Mouse (Mus musculus) neural tube, embryonic 13.5 days (tissue): ENCODE data around the gene Card14. TPM values are rescaled to one million over a fixed set of nuclear protein-coding genes. Genes with fewer than 3 reads are reported as not detected.
"Not testable (repeated sequence)": the region's sequence is repeated elsewhere in the genome, so short reads cannot be mapped to it uniquely, and the experiment has no call there.

ENCODE experiments used
- ATAC-seq: fragments of 200-750 bp; cut with Nextera tagmentation; 2 replicates; pipeline ENCODE4 v1.8.0; 2017; ENCODE audit warnings: low read depth, mild to moderate bottlenecking, moderate TSS enrichment, moderate library complexity
- H3K27ac ChIP-seq: fragments of 300-500 bp; sonication (generic); replicated peaks from 2 replicates; pipeline ENCODE4 v1.5.1; 2015; ENCODE audit warnings: moderate library complexity, mild to moderate bottlenecking, inconsistent platforms
- H3K27me3 ChIP-seq: fragments of 300-500 bp; sonication (generic); 2 replicates; pipeline ENCODE4 v1.6.1; 2015; ENCODE audit warnings: mild to moderate bottlenecking, inconsistent platforms
- H3K36me3 ChIP-seq: fragments of 300-500 bp; sonication (generic); 2 replicates; pipeline ENCODE4 v1.6.1; 2015; ENCODE audit warnings: mild to moderate bottlenecking, inconsistent platforms
- H3K4me1 ChIP-seq: fragments of 300-500 bp; sonication (generic); replicated peaks from 2 replicates; pipeline ENCODE4 v1.6.1; 2015; ENCODE audit warnings: inconsistent platforms
- H3K4me2 ChIP-seq: fragments of 300-500 bp; sonication (generic); 2 replicates; pipeline ENCODE4 v1.6.1; 2015; ENCODE audit warnings: inconsistent platforms, mild to moderate bottlenecking, moderate library complexity
- H3K4me3 ChIP-seq: fragments of 300-500 bp; sonication (generic); 2 replicates; pipeline ENCODE4 v1.5.1; 2015; ENCODE audit warnings: mild to moderate bottlenecking, inconsistent platforms
- H3K9ac ChIP-seq: fragments of 300-500 bp; sonication (generic); 2 replicates; pipeline ENCODE4 v1.6.1; 2015; ENCODE audit warnings: moderate library complexity, mild to moderate bottlenecking, inconsistent platforms
- H3K9me3 ChIP-seq: fragments of 300-500 bp; sonication (generic); 2 replicates; pipeline ENCODE4 v1.6.1; 2016; ENCODE audit warnings: inconsistent platforms
- WGBS: fragments of 180-500 bp; shearing (Covaris S2); methylation state at CpG from one replicate; pipeline ENCODE4 v1.1.7; 2015; 5-methylcytosine and 5-hydroxymethylcytosine counted together
- polyA plus RNA-seq: library from polyadenylated mRNA; unstranded; fragments of >200 nt; fragmentation: Nextera tagmentation; extraction: Ambion mirVana; gene quantifications from 2 replicates; pipeline ENCODE4 v1.2.1, GENCODE M21; 2015

Gene Card14
- polyA plus RNA-seq, 1 experiment from 2014 or later: 0.17 TPM

DNA sequence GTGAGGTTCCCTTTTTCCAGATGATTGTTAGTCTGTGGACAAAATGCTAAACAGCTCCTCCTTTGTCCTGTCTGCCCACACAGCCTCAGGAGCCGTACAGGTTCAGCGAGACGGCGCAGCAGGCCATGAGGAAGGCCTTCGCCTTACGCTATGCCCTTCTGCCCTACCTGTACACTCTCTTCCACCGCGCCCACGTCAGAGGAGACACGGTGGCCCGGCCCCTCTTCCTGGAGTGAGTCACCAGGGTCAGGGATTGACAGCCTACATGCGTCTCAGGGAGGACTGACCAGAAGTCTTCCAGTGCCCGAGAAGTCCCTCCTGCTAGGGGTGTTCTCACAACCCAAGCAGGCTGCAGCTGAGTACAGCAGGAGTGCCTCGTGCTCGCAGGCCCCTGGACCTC, 26.5 kb upstream of the Card14 start:
- H3K4me3 ChIP-seq: no peak overlapping the region
- H3K27me3 ChIP-seq: no peaks in the 10 kb centered on the region
- WGBS: 89% methylated on average over 15 of the region's 15 CpGs
- H3K4me2 ChIP-seq: no peak overlapping the region
- no peaks in the 10 kb centered on the region for H3K9me3 ChIP-seq
- no peak overlapping the region for H3K9ac ChIP-seq
- H3K27ac ChIP-seq: no peak overlapping the region
- peaks cover 81% of the 10 kb centered on the region for H3K36me3 ChIP-seq
- H3K4me1 ChIP-seq: no peaks in the 10 kb centered on the region
- ATAC-seq: no peak

DNA sequence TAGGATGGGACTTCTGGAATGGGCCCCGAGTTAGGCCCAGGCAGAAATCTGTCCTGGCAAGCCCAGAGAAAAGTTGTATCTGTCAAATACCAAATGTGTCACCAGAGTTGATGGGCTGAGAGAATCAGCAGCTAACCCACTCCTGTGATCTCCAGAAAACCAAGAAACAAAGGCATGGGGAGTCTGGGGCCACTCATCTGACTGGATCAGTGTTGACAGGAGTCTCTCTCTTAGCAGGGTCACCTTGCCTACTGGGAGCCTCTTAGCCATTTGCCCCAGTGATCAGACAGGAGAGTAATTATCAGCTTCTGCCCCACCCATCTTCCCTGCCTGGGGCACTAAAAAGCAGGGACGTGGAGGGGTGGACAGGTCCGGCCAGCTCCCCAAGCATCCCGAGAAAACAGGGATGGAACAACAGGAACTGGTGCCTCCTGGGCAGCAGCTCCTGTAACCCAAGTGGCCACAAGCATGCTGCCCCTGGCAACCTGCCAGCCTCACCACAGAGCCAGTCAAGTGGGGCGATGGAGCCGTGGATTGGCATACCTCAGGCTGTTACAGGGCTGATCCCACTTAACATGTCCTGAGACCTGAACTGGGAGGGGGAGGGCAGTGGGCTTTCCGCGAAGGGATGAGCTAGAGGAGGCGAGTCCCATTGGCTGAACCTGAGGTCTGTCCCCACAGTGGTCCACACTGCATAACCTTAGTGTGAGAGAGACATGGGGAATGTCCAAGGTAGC, 21.6 kb upstream of the Card14 start:
- Histone ChIP-seq H3K9ac (no peak overlapping the region), H3K4me2 (no peak overlapping the region), H3K27me3 (no peaks in the 10 kb centered on the region), H3K4me1 (no peaks in the 10 kb centered on the region), H3K4me3 (no peak overlapping the region), H3K27ac (no peak overlapping the region), H3K36me3 (peaks cover 92% of the 10 kb centered on the region), H3K9me3 (no peaks in the 10 kb centered on the region)
- WGBS: 59% methylated on average over 9 of the region's 9 CpGs
- ATAC-seq: no peak; the same call in 1 of the 2 replicates

DNA sequence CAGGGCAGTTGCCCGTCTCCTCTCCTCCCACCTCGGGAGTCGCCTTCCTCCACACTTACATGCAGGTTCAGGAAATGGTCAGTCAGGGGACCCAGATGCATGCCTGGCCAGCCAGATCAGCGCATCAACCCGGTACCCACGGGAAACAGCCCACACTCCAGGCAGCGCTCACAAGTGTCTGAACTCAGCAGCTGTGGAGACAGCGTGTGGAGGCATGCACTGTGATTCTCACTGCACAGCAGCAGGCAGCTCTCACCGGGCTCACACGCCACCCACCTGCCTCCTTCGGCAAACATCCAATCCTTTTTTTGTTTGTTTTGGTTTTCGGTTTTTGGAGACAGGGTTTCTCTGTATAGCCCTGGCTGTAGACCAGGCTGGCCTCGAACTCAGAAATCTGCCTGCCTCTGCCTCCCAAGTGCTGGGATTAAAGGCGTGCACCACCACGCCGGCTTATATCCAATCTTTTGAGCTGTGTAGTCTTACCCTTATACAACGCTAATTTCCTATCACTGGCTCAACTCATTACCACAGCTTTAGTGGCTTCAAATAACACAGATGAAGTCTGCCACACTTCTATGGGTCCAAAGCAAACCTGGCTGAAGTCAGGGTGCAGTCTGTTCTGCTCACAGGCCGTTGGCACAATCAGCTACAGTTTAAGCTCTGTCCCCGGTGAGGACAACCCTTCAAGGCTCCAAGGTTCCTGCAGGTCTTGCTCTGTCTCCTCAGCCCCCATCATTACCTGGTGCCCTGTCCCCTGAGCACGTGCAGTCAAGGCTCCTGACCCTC, 20.2 kb upstream of the Card14 start:
- H3K4me1 ChIP-seq: no peaks in the 10 kb centered on the region
- H3K9me3 ChIP-seq: no peaks in the 10 kb centered on the region
- ATAC-seq: no peak
- no peak overlapping the region for H3K27ac ChIP-seq
- peaks cover 95% of the 10 kb centered on the region for H3K36me3 ChIP-seq
- WGBS: 92% methylated on average over 20 of the region's 20 CpGs
- H3K4me3 ChIP-seq: no peak overlapping the region
- no peak overlapping the region for H3K9ac ChIP-seq
- no peaks in the 10 kb centered on the region for H3K27me3 ChIP-seq
- no peak overlapping the region for H3K4me2 ChIP-seq

DNA sequence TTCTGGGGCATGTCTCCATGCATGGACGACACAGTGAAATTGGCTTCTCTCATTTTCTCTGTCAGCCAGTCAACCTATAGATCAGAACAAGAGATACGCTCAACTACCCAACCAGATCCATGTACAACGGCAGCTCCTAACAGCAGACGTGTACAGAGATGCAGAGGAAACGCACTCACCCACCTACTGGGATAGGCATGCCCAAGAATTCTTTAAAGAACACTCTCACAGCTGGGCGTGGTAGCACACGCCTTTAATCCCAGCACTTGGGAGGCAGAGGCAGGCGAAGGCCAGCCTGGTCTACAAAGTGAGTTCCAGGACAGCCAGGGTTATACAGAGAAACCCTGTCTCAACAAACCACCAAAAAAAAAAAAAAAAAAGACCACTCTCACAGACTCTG, 14.7 kb upstream of the Card14 start:
- not testable (repeated sequence) for H3K9ac ChIP-seq, H3K27me3 ChIP-seq, H3K4me3 ChIP-seq, H3K9me3 ChIP-seq, H3K4me1 ChIP-seq, H3K4me2 ChIP-seq, H3K27ac ChIP-seq, ATAC-seq
- WGBS: 96% methylated on average over 8 of the region's 8 CpGs
- peaks cover 97% of the 10 kb centered on the region for H3K36me3 ChIP-seq

DNA sequence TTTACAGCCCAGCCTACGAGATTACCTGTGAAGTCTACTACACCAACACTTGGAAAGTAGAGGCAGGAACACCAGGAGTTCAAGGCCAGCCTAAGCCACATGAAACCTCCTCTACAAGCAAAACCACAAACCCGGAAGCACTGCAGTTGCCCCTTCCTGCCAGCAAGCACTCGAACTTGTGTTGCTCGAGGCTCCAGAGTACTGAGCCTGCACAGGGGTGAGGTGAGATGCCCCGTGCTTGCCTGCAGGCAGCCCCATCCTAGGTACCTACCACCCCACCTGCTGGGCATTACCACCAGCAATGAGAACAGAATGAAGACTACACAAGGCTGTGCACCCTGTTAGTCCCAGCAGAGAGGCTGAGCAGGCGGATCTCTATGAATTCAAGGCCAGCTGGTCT, 9.6 kb upstream of the Card14 start:
- no peak for ATAC-seq
- 0 out of 2 replicates have a peak overlapping the region, but pooled peaks have one; percentile 95 for H3K9ac ChIP-seq
- 0 out of 2 replicates have a peak overlapping the region, but pooled peaks have one; percentile 6 for H3K4me3 ChIP-seq
- H3K27ac ChIP-seq: no peak overlapping the region
- H3K4me2 ChIP-seq: peak overlapping the region; percentile 93
- 85% methylated on average over 6 of the region's 6 CpGs for WGBS
- H3K9me3 ChIP-seq: no peaks in the 10 kb centered on the region
- H3K27me3 ChIP-seq: no peaks in the 10 kb centered on the region
- peaks cover 51% of the 10 kb centered on the region for H3K36me3 ChIP-seq
- peaks cover 29% of the 10 kb centered on the region for H3K4me1 ChIP-seq

DNA sequence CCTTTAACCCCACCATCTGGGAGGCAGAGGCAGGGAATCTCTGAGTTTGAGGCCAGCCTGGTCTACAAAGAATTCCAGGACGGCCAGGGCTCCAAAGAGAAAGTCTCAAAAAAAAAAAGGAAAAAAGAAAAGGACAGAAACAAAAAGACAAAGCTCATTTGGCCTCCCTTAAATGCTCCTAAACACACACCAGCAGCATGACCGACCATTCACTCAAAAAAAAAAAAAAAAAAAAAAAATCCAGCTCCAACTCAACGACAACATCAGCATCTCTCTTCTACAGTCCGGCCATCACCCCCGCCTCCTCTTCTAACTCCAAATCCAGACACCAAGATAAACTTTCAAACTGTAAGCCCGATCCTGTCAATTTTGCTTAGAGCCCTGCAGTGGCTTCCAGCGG, 8.7 kb upstream of the Card14 start:
- Histone ChIP-seq H3K4me3 (peak overlapping the region; percentile 98), H3K27me3 (no peaks in the 10 kb centered on the region), H3K36me3 (peaks cover 42% of the 10 kb centered on the region), H3K9ac (peak overlapping the region; percentile 95), H3K4me2 (peak overlapping the region; percentile 93), H3K4me1 (peaks cover 29% of the 10 kb centered on the region), H3K9me3 (no peaks in the 10 kb centered on the region), H3K27ac (peak overlapping the region; percentile 95)
- 13% methylated on average over 7 of the region's 7 CpGs for WGBS
- ATAC-seq: no peak

DNA sequence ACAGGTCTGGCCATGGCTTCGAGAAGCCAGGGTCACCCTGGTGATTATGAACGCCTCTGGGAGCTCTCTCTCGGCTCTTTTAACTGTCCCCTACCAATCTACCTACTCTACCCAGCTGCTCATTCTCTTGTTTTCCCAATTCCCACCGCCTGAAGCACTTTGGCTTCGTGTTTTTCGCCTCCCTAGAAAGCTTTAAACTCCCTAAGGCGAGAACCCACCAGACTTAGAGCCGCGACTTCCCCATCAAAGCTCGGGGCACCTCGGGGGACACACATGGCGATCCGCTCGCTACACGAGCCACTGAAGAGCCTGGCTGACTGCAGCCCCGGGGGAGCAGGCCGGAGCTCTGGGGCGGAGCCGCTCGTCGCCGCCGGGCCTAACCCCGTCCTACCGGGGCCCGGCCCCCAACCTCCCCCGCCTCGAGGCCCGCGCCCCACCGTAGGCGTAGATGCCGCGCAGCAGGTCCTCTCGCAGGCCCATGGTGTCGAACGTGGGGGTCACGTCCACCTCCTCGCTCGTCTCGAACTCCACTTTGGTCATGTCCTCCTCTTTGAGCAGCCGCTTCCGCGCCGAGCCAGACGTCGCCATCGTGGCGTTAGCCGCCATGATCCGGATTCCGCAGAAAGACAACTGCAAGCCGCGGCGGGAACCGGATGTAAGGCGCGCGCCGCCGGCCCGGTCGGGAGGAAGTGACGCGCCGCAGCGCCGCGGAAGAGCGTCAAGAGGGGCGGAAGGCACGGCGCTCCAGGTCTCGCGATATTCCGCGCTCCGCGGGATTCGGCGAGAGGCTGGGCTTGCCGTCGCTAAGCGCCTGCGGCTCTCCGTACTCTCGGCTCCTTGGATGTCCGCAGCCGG, 8.0 kb upstream of the Card14 start, which contains the start of gene Eif4a3:
Gene Eif4a3, minus strand, starts transcription at position 699 of the 855 bp plus-strand sequence.
- no peaks in the 10 kb centered on the region for H3K9me3 ChIP-seq
- peaks cover 29% of the 10 kb centered on the region for H3K4me1 ChIP-seq
- peaks cover 35% of the 10 kb centered on the region for H3K36me3 ChIP-seq
- peak; percentile 97 for ATAC-seq
- H3K4me3 ChIP-seq: peak within 1 kb of the TSS; percentile 98
- WGBS: under 1% methylated on average over 89 of the region's 89 CpGs
- H3K27me3 ChIP-seq: peaks cover 2% of the 10 kb centered on the region; the same call in 1 of the 2 replicates
- H3K27ac ChIP-seq: peak within 1 kb of the TSS; percentile 95
- H3K4me2 ChIP-seq: peak within 1 kb of the TSS; percentile 93
- H3K9ac ChIP-seq: peak within 1 kb of the TSS; percentile 95

DNA sequence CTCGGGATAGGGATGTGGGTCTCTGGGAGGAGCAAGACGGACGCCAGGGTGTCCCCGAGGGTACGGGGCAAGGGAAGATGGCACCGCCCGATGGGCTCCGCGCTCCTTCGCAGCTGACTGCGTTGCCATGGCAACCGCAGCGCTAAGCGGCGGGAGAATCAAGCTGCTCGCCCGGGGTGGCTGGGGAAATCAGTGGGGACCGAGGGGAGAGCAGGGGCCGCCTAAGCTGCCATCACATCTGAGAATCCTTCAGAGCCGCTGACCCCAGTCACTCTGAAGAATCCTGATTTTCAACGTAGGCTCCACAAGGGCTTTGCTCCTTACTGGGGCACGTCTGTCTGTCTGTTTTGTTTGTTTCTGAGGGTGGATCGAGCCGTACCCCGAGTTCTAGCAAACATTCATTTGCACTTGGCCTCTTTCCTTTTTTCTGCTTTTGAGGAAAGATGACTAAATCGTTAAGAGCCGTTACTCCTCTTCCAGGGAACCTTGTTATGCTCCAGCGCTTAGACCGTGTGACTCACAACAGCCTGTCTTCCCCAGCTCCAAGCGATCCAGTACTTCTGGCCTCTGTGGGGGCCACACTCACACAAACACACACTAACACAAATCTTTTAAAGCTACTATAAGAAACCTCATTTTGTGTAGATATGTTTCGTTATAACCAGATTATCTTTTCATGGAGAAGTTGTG, 7.2 kb upstream of the Card14 start:
- no peaks in the 10 kb centered on the region for H3K9me3 ChIP-seq
- peak overlapping the region; percentile 75 for H3K4me2 ChIP-seq
- peaks cover 27% of the 10 kb centered on the region for H3K36me3 ChIP-seq
- no peak for ATAC-seq
- WGBS: under 1% methylated on average over 31 of the region's 31 CpGs
- peaks cover 29% of the 10 kb centered on the region for H3K4me1 ChIP-seq
- peak overlapping the region; percentile 98 for H3K4me3 ChIP-seq
- peak overlapping the region; percentile 95 for H3K27ac ChIP-seq
- H3K9ac ChIP-seq: peak overlapping the region; percentile 95
- peaks cover 4% of the 10 kb centered on the region; the same call in 1 of the 2 replicates for H3K27me3 ChIP-seq

DNA sequence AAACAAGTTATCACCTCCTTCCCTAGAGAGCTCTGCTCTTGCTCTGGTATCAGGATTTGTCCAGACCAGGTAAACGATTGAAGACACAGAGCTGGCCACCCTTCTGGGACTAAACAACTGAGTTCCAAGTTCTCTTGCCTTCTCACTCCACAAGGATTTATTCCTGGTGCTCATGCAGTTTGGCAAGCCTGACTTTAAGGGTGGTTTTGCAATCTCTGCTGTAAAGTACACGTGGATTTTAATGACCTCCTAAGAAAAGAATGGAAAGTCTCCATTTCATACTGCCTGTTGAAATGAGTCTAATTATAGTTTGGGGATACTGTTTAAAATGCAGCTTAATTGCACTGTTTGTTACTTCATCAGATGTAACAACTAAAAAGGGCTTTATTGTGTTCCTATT, 6.6 kb upstream of the Card14 start:
- WGBS: 27% methylated on average over 2 of the region's 2 CpGs
- Histone ChIP-seq H3K27me3 (peaks cover 4% of the 10 kb centered on the region; the same call in 1 of the 2 replicates), H3K4me2 (peak overlapping the region; percentile 75), H3K27ac (no peak overlapping the region), H3K4me3 (peak overlapping the region; percentile 98; the same call in 1 of the 2 replicates), H3K36me3 (peaks cover 22% of the 10 kb centered on the region), H3K4me1 (peaks cover 29% of the 10 kb centered on the region), H3K9me3 (no peaks in the 10 kb centered on the region), H3K9ac (peak overlapping the region; percentile 95; the same call in 1 of the 2 replicates)
- ATAC-seq: no peak

DNA sequence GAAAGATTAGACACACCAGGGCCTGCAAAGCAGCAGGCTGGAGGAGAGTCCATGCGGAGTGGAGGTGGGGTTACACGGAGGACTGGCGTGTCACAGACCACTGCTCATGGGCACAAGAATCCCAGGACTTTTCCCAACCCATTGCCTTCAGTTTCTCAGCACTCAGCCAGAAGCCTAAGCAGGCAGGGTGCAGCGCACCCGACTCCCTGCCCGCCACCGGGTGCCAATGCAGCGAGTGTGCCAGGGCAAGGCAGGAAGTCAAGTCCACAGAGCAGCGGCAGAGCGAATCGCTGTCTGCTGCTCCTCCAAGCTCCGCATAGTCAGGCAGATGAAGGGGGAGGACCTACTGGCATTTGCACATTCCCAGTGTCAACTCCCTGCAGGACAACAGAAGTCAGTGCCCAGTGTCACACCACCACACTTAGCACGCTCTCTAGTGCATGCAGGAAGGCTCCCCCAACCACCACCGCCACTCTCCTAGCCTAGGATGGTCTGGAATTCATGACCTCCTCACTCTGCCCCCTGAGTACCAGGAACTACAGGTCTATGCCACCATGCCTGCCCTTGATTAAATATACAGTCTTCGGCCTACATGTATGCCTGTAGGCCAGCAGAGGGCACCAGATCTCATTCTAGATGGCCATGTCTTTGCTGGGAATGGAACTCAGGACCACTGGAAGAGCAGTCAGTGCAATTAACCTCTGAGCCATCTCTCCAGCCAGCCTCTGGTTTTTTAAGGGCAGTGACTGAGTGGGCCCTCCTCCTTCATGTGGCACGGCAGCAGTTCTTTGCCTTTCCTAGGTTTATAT, 2.5 kb upstream of the Card14 start:
- Histone ChIP-seq H3K36me3 (no peaks in the 10 kb centered on the region), H3K27ac (no peak overlapping the region), H3K9ac (no peak overlapping the region), H3K4me3 (no peak overlapping the region), H3K4me1 (peaks cover 19% of the 10 kb centered on the region), H3K27me3 (peaks cover 4% of the 10 kb centered on the region; the same call in 1 of the 2 replicates), H3K4me2 (no peak overlapping the region), H3K9me3 (no peaks in the 10 kb centered on the region)
- 42% methylated on average over 16 of the region's 16 CpGs for WGBS
- 0 out of 2 replicates have a peak, but pooled peaks have one; percentile 21 for ATAC-seq
